Comparison of ENCODE assay signal across 8 mouse cellular contexts in genomic region chr9:106428719-106429220, GRCm38 (mm10). TPM values are rescaled to one million over a fixed set of nuclear protein-coding genes. Genes with fewer than 3 reads are reported as not detected.
DNase-seq lines count a peak whose midpoint lies in the region; ATAC-seq and TF ChIP-seq lines count a peak whose summit lies in the region.

No protein-coding gene starts in this region.

- H3K27ac ChIP-seq in heart, embryonic 15.5 days: peak overlapping the region; percentile 96
- peak overlapping the region; percentile 21; the same call in 1 of the 2 replicates for H3K27ac ChIP-seq in MEL (ENCODE audit: control insufficient read depth, low read depth, low read length)

- no peak for TF ChIP-seq POLR2A in MEL (IDR thresholded peaks at IDR 0.05; ENCODE audit: control insufficient read depth in 1 of 2, insufficient read depth in 1 of 2, low read depth in 1 of 2, low read length in 2 of 2, poor library complexity in 1 of 2)

- H3K36me3 ChIP-seq in heart, embryonic 15.5 days: peaks cover 30% of the 10 kb centered on the region
- peaks cover 4 to 9% of the 10 kb centered on the region in 2 experiments; a peak in 3 of 4 replicates for H3K36me3 ChIP-seq in MEL (ENCODE audit: control insufficient read depth in 1 of 2, insufficient read depth in 2 of 2, low read length in 2 of 2)
- H3K36me3 ChIP-seq in megakaryocyte, embryonic 14.5 days (replicated peaks; ENCODE audit: low read length): peaks cover 31% of the 10 kb centered on the region

- no peak for DNase-seq in heart, adult 18-20 months
- no peak for DNase-seq in MEL (ENCODE audit: low read depth, low spot score)
- DNase-seq in adrenal gland, postnatal 10 days: no peak
- no peak for DNase-seq in cerebellum, postnatal 36 days
- no peak for DNase-seq in spleen, adult 18-20 months

- H3K4me3 ChIP-seq in heart, embryonic 15.5 days: peak overlapping the region; percentile 86
- peak overlapping the region; percentile 55 to 100 for H3K4me3 ChIP-seq in MEL (ENCODE audit: control insufficient read depth in 1 of 2, insufficient read depth in 1 of 2, low read depth in 2 of 2, low read length in 2 of 2)
- H3K4me3 ChIP-seq in megakaryocyte, embryonic 14.5 days (replicated peaks): peak overlapping the region; percentile 98

- no peak for TF ChIP-seq CTCF in MEL (IDR thresholded peaks at IDR 0.05 in 2 of 3, conservative IDR thresholded peaks at IDR 0.05 in 1 of 3; ENCODE audit: control insufficient read depth in 1 of 3, insufficient read depth in 1 of 3, low read depth in 2 of 3, low read length in 3 of 3, poor library complexity in 1 of 3, severe bottlenecking in 1 of 3)

- ATAC-seq in heart, embryonic 15.5 days (replicated peaks; ENCODE audit: insufficient number of reproducible peaks, insufficient read depth, low FRiP score, low read depth): peak; percentile 50
- ATAC-seq in hematopoietic stem cell, adult 5-6 weeks (replicated peaks in 1 of 2; ENCODE audit: insufficient read depth in 1 of 2, low FRiP score in 2 of 2, low TSS enrichment in 1 of 2, low read depth in 1 of 2, poor library complexity in 2 of 2, severe bottlenecking in 2 of 2): peak; percentile 3 to 18; a peak in 2 of 4 replicates

- H3K9me3 ChIP-seq in heart, embryonic 15.5 days (replicated peaks): no peaks in the 10 kb centered on the region
- no peaks in the 10 kb centered on the region for H3K9me3 ChIP-seq in MEL (replicated peaks; ENCODE audit: insufficient read depth, low read length)
- H3K9me3 ChIP-seq in megakaryocyte, embryonic 14.5 days: no peaks in the 10 kb centered on the region

- peak overlapping the region; percentile 60 for H3K9ac ChIP-seq in heart, embryonic 15.5 days
- peak overlapping the region; percentile 56 for H3K9ac ChIP-seq in MEL (ENCODE audit: control insufficient read depth, low read depth, low read length, poor library complexity, severe bottlenecking)

- no peak for TF ChIP-seq RAD21 in MEL (IDR thresholded peaks at IDR 0.05; ENCODE audit: low read depth, low read length)

- peak overlapping the region; percentile 76 for H3K4me2 ChIP-seq in heart, embryonic 15.5 days

- peaks cover 22% of the 10 kb centered on the region for H3K4me1 ChIP-seq in heart, embryonic 15.5 days (replicated peaks)
- peaks cover 0 to 15% of the 10 kb centered on the region in 2 experiments; a peak in 1 of 4 replicates for H3K4me1 ChIP-seq in MEL (ENCODE audit: control insufficient read depth in 1 of 2, insufficient read depth in 2 of 2, low read length in 2 of 2)
- peaks cover 33% of the 10 kb centered on the region for H3K4me1 ChIP-seq in megakaryocyte, embryonic 14.5 days

- WGBS in heart, embryonic 15.5 days: 12% methylated on average over 11 of the region's 11 CpGs

- no peaks in the 10 kb centered on the region for H3K27me3 ChIP-seq in heart, embryonic 15.5 days
- H3K27me3 ChIP-seq in MEL (ENCODE audit: control insufficient read depth in 1 of 2, insufficient read depth in 2 of 2, low read length in 2 of 2): no peaks in the 10 kb centered on the region; a peak in 1 of 4 replicates
- H3K27me3 ChIP-seq in megakaryocyte, embryonic 14.5 days (replicated peaks): peaks cover 2% of the 10 kb centered on the region

- peaks cover 24% of the 10 kb centered on the region for H3K79me2 ChIP-seq in MEL (ENCODE audit: control insufficient read depth, insufficient read depth, low read length, poor library complexity)

- no peak for TF ChIP-seq EP300 in MEL (IDR thresholded peaks at IDR 0.05; ENCODE audit: low read depth in 1 of 2, low read length in 2 of 2)

TF ChIP-seq in MEL, 35 proteins besides CTCF, POLR2A, EP300 and RAD21:
- no peak for TF ChIP-seq SMC3 (IDR thresholded peaks at IDR 0.05; ENCODE audit: low read depth, low read length)
- no peak for TF ChIP-seq ELF1 (IDR thresholded peaks at IDR 0.05; ENCODE audit: low read depth, low read length)
TF ChIP-seq in MEL: peak in this region for 0.

RNA-seq across cellular contexts. Expression of gene Rpl29, which starts 0.5 kb away (rescaled TPM):
- polyA plus RNA-seq in heart, embryonic 15.5 days (2015; fragmentation: Nextera tagmentation; extraction: Ambion mirVana): 532 and 533 TPM in 2 replicates
- 100 to 1,000 TPM; 272 to 273 TPM for total RNA-seq in heart, adult 18-20 months (2021)
- total RNA-seq in MEL (2012; rRNA removed): 49.4 and 60.8 TPM in 2 replicates
- polyA plus RNA-seq in MEL (2012; ENCODE audit: insufficient read depth in 1 of 2, insufficient read length in 2 of 2, low read depth in 1 of 2, low replicate concordance in 2 of 2, missing spikeins in 1 of 2): 100 to 1,000 TPM in 1 of 2 experiments, not detected in 1; 761 TPM
- total RNA-seq in hematopoietic stem cell, adult 5-6 weeks (2017): 1,352 and 1,409 TPM in 2 replicates
- polyA plus RNA-seq in megakaryocyte, embryonic 14.5 days (2012; ENCODE audit: insufficient read depth, low replicate concordance): 30.4 and 41.5 TPM in 2 replicates
- total RNA-seq in adrenal gland, postnatal 10 days (2021): 100 to 1,000 TPM; 485 to 490 TPM

RNA-seq across cellular contexts. Expression of gene Acy1, which starts 9.3 kb away (rescaled TPM):
- 25.1 and 28.6 TPM in 2 replicates for polyA plus RNA-seq in heart, embryonic 15.5 days (2015; fragmentation: Nextera tagmentation; extraction: Ambion mirVana)
- 10 to 100 TPM; 26.1 to 26.8 TPM for total RNA-seq in heart, adult 18-20 months (2021)
- total RNA-seq in MEL (2012; rRNA removed): 38.7 and 40.9 TPM in 2 replicates
- 10 to 100 TPM in 1 of 2 experiments, not detected in 1; 61.5 TPM for polyA plus RNA-seq in MEL (2012; ENCODE audit: insufficient read depth in 1 of 2, insufficient read length in 2 of 2, low read depth in 1 of 2, low replicate concordance in 2 of 2, missing spikeins in 1 of 2)
- total RNA-seq in hematopoietic stem cell, adult 5-6 weeks (2017): 16.5 and 26.3 TPM in 2 replicates
- 3.3 and 4.4 TPM in 2 replicates for polyA plus RNA-seq in megakaryocyte, embryonic 14.5 days (2012; ENCODE audit: insufficient read depth, low replicate concordance)
- 10 to 100 TPM; 21.3 to 23.1 TPM for total RNA-seq in adrenal gland, postnatal 10 days (2021)

RNA-seq across cellular contexts. Expression of gene Abhd14b, which starts 18.5 kb away (rescaled TPM):
- polyA plus RNA-seq in heart, embryonic 15.5 days (2015; fragmentation: Nextera tagmentation; extraction: Ambion mirVana): 7.0 and 11.0 TPM in 2 replicates
- 1 to 10 TPM; 8.5 to 8.6 TPM for total RNA-seq in heart, adult 18-20 months (2021)
- 2.7 and 3.4 TPM in 2 replicates for total RNA-seq in MEL (2012; rRNA removed)
- polyA plus RNA-seq in MEL (2012; ENCODE audit: insufficient read depth in 1 of 2, insufficient read length in 2 of 2, low read depth in 1 of 2, low replicate concordance in 2 of 2, missing spikeins in 1 of 2): 1 to 10 TPM in 1 of 2 experiments, not detected in 1; 6.5 TPM
- total RNA-seq in hematopoietic stem cell, adult 5-6 weeks (2017): 19.0 and 20.3 TPM in 2 replicates
- polyA plus RNA-seq in megakaryocyte, embryonic 14.5 days (2012; ENCODE audit: insufficient read depth, low replicate concordance): 2.4 TPM in 1 of 2 replicates, not detected in the other
- 10 to 100 TPM; 30.7 to 32.6 TPM for total RNA-seq in adrenal gland, postnatal 10 days (2021)

RNA-seq across cellular contexts. Expression of gene Abhd14a, which starts 18.7 kb away (rescaled TPM):
- 50.5 and 54.2 TPM in 2 replicates for polyA plus RNA-seq in heart, embryonic 15.5 days (2015; fragmentation: Nextera tagmentation; extraction: Ambion mirVana)
- total RNA-seq in heart, adult 18-20 months (2021): 10 to 100 TPM; 19.0 to 19.6 TPM
- 22.8 and 25.1 TPM in 2 replicates for total RNA-seq in MEL (2012; rRNA removed)
- polyA plus RNA-seq in MEL (2012; ENCODE audit: insufficient read depth in 1 of 2, insufficient read length in 2 of 2, low read depth in 1 of 2, low replicate concordance in 2 of 2, missing spikeins in 1 of 2): 10 to 100 TPM in 1 of 2 experiments, not detected in 1; 48.7 TPM
- 22.5 and 32.4 TPM in 2 replicates for total RNA-seq in hematopoietic stem cell, adult 5-6 weeks (2017)
- 3.3 and 10.6 TPM in 2 replicates for polyA plus RNA-seq in megakaryocyte, embryonic 14.5 days (2012; ENCODE audit: insufficient read depth, low replicate concordance)
- total RNA-seq in adrenal gland, postnatal 10 days (2021): 10 to 100 TPM; 20.6 to 24.6 TPM

RNA-seq across cellular contexts. Expression of gene Pcbp4, which starts 24.3 kb away (rescaled TPM):
- polyA plus RNA-seq in heart, embryonic 15.5 days (2015; fragmentation: Nextera tagmentation; extraction: Ambion mirVana): 61.8 and 73.2 TPM in 2 replicates
- total RNA-seq in heart, adult 18-20 months (2021): 10 to 100 TPM; 61.1 to 63.2 TPM
- 7.7 and 9.2 TPM in 2 replicates for total RNA-seq in MEL (2012; rRNA removed)
- polyA plus RNA-seq in MEL (2012; ENCODE audit: insufficient read depth in 1 of 2, insufficient read length in 2 of 2, low read depth in 1 of 2, low replicate concordance in 2 of 2, missing spikeins in 1 of 2): 10 to 100 TPM in 1 of 2 experiments, not detected in 1; 36.6 TPM
- 2.1 and 3.3 TPM in 2 replicates for total RNA-seq in hematopoietic stem cell, adult 5-6 weeks (2017)
- 33.5 and 43.6 TPM in 2 replicates for polyA plus RNA-seq in megakaryocyte, embryonic 14.5 days (2012; ENCODE audit: insufficient read depth, low replicate concordance)
- total RNA-seq in adrenal gland, postnatal 10 days (2021): 10 to 100 TPM; 28.6 to 42.5 TPM
